Mouse (Mus musculus) induced T-regulatory cell, adult 2 months (primary cell): ENCODE results near the gene Prkch.
A peak's percentile ranks its signal among the peaks of the same experiment; 100 is the strongest.

Experiments
- DNase-seq: peaks from one replicate; pipeline ENCODE4 v3.0.0-alpha.2; 2012; ENCODE audit warnings: low read depth

Gene Prkch

GRCm38 (mm10) chr12:73583318-73583717, 1.3 kb upstream of the Prkch start:
- no peak for DNase-seq

DNA sequence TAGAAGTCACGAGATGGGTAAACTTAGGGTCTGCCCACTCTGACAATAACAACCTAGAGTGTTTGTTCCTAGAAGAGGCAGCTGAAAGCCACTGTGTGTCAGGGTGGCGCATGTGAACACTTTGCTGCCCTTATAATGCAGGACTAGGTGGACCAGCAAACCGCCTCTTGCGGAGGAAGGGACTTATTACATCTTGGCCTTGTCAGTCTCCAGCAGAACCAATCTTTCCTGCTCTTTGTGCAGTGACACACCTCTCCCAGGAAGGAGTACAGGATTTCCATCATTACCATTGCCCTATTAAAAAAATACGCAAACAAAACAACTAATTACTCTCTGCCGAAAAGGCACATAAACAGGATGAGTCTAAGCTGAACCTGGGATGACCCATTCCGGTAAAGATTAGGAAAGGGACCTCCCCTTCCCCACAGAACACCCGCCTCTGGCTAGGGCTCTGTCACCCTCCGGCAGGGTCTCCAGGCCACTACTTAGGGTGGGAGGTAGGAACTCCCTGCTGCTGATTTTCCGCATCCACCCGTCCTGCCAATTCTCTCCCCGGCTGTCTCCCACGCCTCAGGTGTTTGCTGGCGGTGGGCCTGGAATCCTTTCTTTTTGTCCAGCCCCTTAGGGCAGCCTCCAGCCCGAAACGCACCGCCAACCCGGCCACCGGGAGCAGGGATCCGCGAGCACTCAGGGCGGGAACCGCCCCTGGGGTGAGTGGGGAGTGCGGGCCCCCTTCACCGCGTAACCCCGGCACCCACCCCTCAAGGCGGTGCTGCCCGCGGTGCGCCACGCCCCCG, 585 bp upstream of the Prkch start:
- peak; percentile 66 for DNase-seq

DNA sequence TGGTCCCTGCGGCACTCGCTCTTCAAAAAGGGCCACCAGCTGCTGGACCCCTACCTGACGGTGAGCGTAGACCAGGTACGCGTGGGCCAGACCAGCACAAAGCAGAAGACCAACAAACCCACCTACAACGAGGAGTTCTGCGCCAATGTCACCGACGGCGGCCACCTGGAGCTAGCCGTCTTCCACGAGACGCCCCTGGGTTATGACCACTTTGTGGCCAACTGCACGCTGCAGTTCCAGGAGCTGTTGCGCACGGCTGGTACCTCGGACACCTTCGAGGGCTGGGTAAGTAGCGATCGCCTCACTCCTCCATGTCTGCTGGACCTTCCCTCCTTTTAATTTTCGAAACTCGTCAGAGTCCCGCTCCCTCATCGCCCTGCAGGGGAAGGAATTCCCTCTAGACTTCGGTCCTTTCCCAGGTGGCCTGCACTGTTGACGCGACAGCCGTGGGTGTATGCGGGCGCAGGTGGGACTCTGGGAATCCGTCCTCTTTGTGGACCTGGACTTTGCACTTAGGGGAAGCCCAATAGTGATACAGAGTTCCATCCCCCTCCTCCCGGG, 725 bp downstream of the Prkch start:
- peak; percentile 62 for DNase-seq

GRCm38 (mm10) chr12:73585850-73586249, 1.3 kb downstream of the Prkch start:
- DNase-seq, result peak; percentile 59

- DNase-seq, result peak; percentile 64
These were observed 2.7 kb downstream of the Prkch start for GRCm38 (mm10) chr12:73587262-73587661.

DNA sequence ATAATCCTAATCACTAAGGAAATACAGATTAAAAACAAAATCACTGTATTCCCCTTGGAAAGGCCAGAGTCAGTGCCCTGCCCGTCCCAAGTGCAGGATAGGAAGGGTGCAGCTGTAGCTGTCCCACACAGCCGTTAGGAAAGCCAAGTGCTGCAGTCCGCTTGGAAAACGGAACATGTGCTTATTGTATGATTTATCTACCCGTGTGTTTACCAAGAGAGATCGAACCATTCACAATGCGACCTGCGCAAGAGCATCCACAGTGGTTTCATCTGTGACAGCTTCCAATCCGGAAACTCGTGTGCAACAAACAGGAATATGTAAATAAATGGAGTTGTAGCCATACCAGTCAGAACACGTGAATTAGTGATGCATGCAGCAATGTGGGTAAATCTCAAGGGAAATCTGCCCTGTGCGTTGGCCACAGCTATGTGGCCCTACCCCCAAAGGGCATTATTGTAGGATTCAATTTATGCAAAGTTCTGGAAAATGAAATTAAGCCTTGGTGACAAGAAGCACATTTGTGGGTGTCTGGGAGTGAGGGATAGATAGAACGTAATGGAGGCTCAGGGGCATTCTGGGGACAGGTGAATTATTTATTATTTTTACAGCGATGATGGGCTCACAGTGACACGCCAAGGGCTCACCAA, 6.2 kb downstream of the Prkch start:
- peak; percentile 60 for DNase-seq

DNA sequence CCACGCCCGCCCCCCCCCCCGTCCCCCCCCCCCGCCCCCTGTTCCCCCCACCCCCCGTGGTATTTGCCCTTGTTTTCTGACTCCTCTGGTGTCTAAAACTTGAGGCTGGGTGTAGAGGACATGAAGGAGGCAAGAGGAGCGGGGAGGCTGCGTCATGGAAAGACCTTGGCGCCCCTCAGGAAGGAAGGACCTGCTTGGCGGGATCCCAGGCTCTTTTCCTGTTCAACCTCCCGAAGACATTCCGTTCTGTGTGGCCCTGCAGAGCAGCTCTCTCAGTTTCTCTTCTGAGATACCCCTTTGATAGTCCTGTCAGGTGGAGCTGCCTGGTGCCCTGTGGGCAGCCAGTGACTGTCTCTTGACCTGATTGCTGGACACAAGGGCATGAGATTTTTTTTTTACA, 7.0 kb downstream of the Prkch start:
- peak; percentile 73 for DNase-seq

DNA sequence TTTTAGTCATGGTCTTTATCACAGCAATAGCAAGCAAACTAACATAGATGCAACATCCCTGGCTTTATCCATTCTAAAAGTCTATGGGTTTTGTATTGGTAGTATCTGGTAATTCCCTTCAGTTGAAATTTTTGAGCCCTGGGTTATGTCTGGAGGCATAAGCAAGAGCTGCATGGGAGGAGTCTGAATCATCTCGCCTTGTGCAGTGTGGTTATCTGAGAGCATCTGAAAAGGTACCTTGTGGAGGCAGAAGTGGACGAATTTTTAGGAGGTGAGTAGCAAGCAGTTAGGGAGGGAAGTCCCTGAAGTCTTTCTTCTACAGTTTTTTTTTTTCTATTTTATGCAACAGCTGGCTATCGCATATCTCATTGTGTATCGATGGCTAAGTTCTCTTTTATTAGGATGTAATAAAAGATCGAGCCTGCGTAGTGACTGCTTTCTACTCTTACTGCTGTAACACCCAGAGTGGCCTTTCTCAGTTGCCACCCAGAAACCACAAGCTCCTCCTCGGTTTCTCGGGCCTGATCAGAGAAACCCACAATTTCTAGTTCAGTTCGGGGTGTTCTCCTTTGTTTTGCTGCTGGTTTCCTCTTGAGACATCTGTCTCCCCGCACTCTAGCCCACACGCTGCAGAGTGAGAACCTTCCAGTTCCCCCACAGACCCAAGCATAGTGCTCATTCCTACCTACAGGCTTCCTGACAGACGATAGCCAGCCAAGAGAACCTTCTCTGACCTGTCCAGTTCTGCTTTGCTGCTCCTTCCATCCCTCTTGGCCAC, 8.6 kb downstream of the Prkch start:
- DNase-seq, result peak; percentile 94

GRCm38 (mm10) chr12:73594177-73594745, 9.7 kb downstream of the Prkch start:
- DNase-seq, result peak; percentile 78

DNA sequence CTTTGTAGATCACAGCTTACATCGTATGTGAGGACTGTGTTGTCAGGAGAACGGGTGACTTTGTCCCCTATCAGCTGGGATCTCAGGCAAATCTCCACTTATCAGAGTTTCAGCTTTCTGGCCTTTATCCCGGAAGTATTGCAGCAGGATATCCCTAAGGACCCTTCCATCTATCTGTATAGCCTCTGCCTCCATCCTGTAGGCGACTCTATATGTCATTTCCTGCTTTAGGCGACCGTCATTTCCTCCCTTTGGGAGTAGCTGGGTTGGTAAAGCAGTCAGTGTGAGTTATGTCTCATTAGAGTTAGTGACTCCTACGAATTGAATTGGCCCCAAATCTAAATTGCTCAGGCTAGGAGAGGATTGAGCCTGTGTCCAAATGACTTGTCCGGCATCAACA, 10.6 kb downstream of the Prkch start:
- peak; percentile 84 for DNase-seq

DNA sequence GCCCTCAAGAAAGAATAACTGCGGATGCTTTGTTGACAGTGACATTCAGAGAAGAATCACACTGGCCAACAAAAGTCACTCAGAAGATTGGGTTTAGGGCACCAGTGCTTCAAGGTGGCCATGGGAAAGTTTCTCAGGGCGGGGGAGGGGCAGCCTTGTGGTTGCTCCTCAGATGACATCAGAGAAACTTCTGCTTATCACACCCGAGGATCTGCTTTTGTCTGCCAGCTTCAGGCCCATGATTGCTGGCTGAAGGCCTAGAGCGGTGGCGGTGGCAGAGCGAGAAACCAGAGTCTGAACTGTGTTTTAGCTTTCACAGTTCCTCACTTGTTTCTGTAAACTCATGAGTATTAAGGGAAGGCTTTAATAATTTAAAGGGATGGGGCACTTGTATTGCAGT, 13.6 kb downstream of the Prkch start:
- peak; percentile 98 for DNase-seq

- DNase-seq, result no peak
These were observed 15.9 kb downstream of the Prkch start for GRCm38 (mm10) chr12:73600457-73600856.

DNA sequence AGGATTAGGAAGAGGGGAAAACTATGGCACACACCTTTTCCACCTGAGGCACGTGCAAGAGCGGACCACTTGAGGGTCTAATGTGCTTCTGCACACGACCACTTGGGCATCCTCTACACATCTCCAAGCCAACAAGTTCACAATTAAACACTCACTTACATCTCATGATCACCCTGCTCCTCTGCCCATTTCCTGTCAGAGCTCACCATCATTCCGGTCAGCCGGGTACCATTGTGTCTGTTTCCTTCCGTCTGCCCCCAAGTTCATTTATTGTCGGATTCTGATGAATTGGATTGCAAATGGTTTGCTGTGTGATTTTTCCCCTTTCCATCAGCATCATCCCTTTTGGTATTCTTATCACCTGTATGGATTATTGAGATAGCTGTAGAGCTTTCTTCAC, 18.4 kb downstream of the Prkch start:
- no peak for DNase-seq

DNA sequence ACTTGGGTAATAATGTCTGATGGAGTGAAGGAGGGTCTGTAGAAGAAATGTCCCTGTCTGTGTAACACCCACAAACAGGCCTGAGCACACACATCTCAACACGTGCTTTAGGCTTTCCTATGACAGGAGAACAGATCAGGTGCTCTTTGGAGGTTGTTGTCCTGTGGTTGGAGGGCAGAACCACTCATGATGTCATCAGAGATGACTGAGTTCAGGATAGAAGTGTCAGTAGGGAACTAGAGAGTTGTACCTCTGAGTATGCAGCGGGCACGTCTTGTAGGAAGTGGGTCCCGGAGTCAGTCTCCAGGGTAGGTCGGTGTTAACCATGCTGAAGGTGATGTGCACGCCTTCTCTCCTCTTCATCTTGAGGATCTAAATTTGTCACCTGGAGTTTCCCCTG, 19.1 kb downstream of the Prkch start:
- peak; percentile 93 for DNase-seq

DNA sequence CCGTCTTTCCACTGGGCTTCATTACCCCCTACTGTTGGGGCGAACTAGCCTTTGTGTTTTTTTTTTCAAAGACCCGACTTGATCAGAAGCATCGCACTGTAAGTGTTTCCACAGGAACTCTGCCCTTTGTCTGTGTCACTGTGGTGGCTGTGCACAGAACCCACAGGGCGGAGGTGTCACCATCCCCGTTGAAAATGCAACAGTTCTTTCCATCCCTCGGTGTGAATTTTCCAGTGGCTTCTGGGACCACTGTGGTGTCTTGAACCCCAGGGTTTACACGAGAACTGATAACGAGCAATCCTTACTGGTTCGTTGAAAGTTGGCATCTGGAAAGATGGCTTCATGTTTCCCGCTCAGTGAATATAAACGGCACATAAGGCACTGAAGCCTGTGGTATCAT, 20.2 kb downstream of the Prkch start:
- peak; percentile 94 for DNase-seq

- peak; percentile 84 for DNase-seq
These were observed 20.6 kb downstream of the Prkch start for GRCm38 (mm10) chr12:73605174-73605573.

DNA sequence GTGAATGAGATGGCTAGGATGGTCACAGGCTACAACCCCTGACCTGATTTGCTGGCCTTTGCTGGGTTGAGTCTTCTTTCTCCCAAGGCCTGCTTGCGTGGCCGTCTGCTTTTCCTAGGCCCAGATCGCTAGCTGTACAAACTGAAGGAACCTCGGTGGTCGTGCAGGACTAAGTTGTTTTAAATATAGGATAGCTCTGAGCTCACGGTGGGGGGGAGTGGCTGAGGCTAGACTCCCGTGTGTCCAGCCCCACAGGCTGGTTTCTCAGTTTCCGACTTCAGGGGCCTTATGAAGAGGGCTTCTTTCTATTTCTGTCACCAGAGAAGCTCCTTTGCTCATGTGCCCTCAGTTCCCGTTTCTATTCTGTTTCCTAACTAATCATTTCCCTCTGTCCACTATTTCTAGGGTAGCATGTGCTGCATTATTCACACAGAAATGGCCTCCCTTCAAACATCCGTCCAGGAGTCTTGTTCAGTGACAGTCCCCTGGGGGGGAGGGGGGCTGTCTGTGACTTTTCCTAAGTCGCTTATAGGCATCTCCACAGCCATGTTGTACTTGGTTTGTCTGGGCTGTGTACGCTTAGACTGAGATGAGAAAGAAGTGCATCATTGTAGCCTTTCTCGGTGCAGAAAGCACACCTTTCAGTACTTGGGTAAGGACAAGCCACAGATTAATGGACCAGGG, 22.9 kb downstream of the Prkch start:
- DNase-seq, result peak; percentile 70

DNA sequence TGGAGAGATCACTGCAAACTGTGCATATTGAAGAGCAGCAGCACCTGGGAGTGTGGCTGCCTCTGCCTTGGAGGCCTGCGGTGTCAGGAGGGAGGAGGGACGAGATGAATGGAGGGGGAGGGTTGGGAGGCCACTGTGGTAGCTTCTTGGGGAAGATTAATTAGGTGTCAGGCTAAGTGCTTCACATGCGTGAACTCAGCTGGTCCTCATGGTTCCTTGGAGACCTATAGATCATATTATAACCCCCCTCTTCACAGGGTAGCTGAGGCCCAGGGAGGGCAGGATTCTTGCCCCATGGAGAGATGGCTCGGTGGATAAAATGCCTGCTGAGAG, 23.4 kb downstream of the Prkch start:
- no peak for DNase-seq

- DNase-seq, result peak; percentile 74
These were observed 24.7 kb downstream of the Prkch start for GRCm38 (mm10) chr12:73609262-73609661.

- peak; percentile 84 for DNase-seq
These were observed 25.3 kb downstream of the Prkch start for GRCm38 (mm10) chr12:73609676-73610545.
